Mouse (Mus musculus): ENCODE results near the gene Mllt10.

- TF ChIP-seq CTCF (IDR thresholded peaks at IDR 0.05; ENCODE audit: borderline replicate concordance, control insufficient read depth, extremely low read depth, insufficient read depth, low read length, poor library complexity) (no peak), POLR2A (IDR thresholded peaks at IDR 0.05; ENCODE audit: control insufficient read depth, extremely low read depth, insufficient read depth, low read length, poor library complexity) (no peak)
Measured at GRCm38 (mm10) chr2:18050541-18050985, 4.5 kb upstream of the Mllt10 start.
